Mouse (Mus musculus) right cerebral cortex, postnatal 4 days (tissue): Measurements from ENCODE around the gene Zbtb2.
"Not testable (repeated sequence)": the region's sequence is repeated elsewhere in the genome, so short reads cannot be mapped to it uniquely, and the experiment has no call there.

ENCODE experiments used
- DNase-seq: peaks from one replicate; pipeline ENCODE4 v3.0.0-alpha.2; 2022

The Zbtb2 gene

GRCm38 (mm10) chr10:4387701-4388383 lies at the start of gene Zbtb2:
Zbtb2 (minus strand) TSS chr10:4388108.
- peak; percentile 73 for DNase-seq

- no peak for DNase-seq
These were observed 47.5 kb upstream of the Zbtb2 start for GRCm38 (mm10) chr10:4435416-4435815.

- DNase-seq = not testable (repeated sequence)
These were observed 46.0 kb upstream of the Zbtb2 start for GRCm38 (mm10) chr10:4433871-4434270.

- DNase-seq = no peak
These were observed 45.3 kb upstream of the Zbtb2 start for GRCm38 (mm10) chr10:4432996-4433755.

- DNase-seq = peak; percentile 94
These were observed 44.4 kb upstream of the Zbtb2 start, which contains the start of the genes Rmnd1 and Armt1 for GRCm38 (mm10) chr10:4432123-4432931. Rmnd1 (minus strand) TSS chr10:4432388. Armt1 (plus strand) TSS chr10:4432467.

- DNase-seq = no peak
These were observed 43.8 kb upstream of the Zbtb2 start for GRCm38 (mm10) chr10:4431746-4432122.

GRCm38 (mm10) chr10:4430826-4431225 lies 42.9 kb upstream of the Zbtb2 start:
- no peak for DNase-seq

GRCm38 (mm10) chr10:4430399-4430798 lies 42.5 kb upstream of the Zbtb2 start:
- no peak for DNase-seq

- no peak for DNase-seq
These were observed 37.3 kb upstream of the Zbtb2 start for GRCm38 (mm10) chr10:4425245-4425644.

- DNase-seq = no peak
These were observed 19.3 kb upstream of the Zbtb2 start for GRCm38 (mm10) chr10:4407191-4407590.

- DNase-seq = no peak
These were observed 17.6 kb upstream of the Zbtb2 start for GRCm38 (mm10) chr10:4405511-4405910.

- DNase-seq = no peak
These were observed 17.1 kb upstream of the Zbtb2 start for GRCm38 (mm10) chr10:4404895-4405491.

GRCm38 (mm10) chr10:4398058-4398457 lies 10.2 kb upstream of the Zbtb2 start:
- DNase-seq = no peak

- DNase-seq = no peak
These were observed 7.4 kb upstream of the Zbtb2 start for GRCm38 (mm10) chr10:4395321-4395720.

- no peak for DNase-seq
These were observed 3.9 kb upstream of the Zbtb2 start for GRCm38 (mm10) chr10:4391851-4392250.

- DNase-seq = no peak
These were observed 3.2 kb upstream of the Zbtb2 start for GRCm38 (mm10) chr10:4391076-4391475.

- DNase-seq = no peak
These were observed 2.6 kb upstream of the Zbtb2 start for GRCm38 (mm10) chr10:4390550-4390949.

GRCm38 (mm10) chr10:4389461-4390112 lies 1.7 kb upstream of the Zbtb2 start:
- no peak for DNase-seq

GRCm38 (mm10) chr10:4389036-4389435 lies 1.1 kb upstream of the Zbtb2 start:
- DNase-seq = no peak

- no peak for DNase-seq
These were observed 457 bp upstream of the Zbtb2 start for GRCm38 (mm10) chr10:4388384-4388745.

- DNase-seq = peak; percentile 96
These were observed 1.0 kb downstream of the Zbtb2 start for GRCm38 (mm10) chr10:4386609-4387591.
